23 mouse cellular contexts compared by ENCODE assay signal in the genomic region with DNA sequence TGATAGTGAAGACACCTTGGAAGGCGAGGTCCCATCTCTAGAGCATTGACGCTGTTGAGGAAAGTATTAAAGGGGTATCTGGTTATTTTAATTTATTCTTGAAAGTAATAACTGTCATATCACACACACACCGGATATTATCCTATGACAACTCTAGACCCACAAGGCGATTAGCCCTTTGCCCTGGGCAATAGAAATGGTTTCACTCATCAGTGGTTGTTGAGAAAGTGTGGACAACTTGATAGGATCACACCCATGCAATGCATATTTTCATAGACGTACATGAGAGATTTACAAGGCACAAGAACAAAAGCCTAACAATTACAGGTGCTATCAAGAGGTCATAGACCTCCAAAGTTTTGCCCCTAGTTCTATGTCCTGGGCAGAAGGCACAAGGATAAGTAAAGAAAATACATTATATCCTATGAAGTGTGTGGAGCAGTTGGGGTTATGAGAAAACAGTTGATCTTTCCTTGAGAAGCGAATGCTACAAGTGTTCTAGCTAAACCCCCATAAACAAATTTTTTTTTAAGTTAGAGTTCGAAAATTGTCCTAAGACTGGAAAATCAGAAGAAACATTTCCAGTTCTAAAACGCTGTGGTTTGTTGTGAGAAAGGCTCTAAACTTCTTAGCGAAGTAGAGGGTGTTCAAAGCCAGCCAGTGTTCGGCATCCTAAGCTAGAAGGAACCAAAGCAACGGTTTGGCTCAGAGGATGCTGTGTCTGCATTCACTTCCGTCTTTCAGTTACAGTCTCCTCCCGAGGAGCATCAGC. TPM values are rescaled to one million over a fixed set of nuclear protein-coding genes. Genes with fewer than 3 reads are reported as not detected.
A peak's percentile ranks its signal among the peaks of the same experiment; 100 is the strongest.
DNase-seq lines count a peak whose midpoint lies in the region; ATAC-seq and TF ChIP-seq lines count a peak whose summit lies in the region.
"Had no signal": no experiment of that assay in that cellular context is flagged by ENCODE, and none has a peak within 500 bp of the region (broad histone marks: within the 10 kb centered on the region; RNA-seq: fewer than 3 reads in every experiment).

No protein-coding gene starts in this region.

- TF ChIP-seq POLR2A in CH12.LX (IDR thresholded peaks at IDR 0.05; ENCODE audit: low read depth, low read length) = no peak

- TF ChIP-seq CTCF in CH12.LX (conservative IDR thresholded peaks at IDR 0.05 in 1 of 2, IDR thresholded peaks at IDR 0.05 in 1 of 2; ENCODE audit: low read depth in 2 of 2, low read length in 2 of 2) = no peak

- dilution Hi-C loops in CH12.LX (cut with MboI; ENCODE audit: extremely low pct_ligation_motif_present, extremely low pct_unique_long_range_greater_than_20kb, low sequenced_read_pairs) = no loop called here

- H3K4me3 ChIP-seq in forebrain, embryonic 13.5 days = no peak overlapping the region
- no peak overlapping the region for H3K4me3 ChIP-seq in forebrain, embryonic 14.5 days (ENCODE audit: low read depth, low read length)
- no peak overlapping the region for H3K4me3 ChIP-seq in CH12.LX (replicated peaks in 1 of 3; ENCODE audit: low read depth in 2 of 3, low read length in 2 of 3, poor library complexity in 1 of 3)
- peak overlapping the region; percentile 1; the same call in 1 of the 2 replicates for H3K4me3 ChIP-seq in midbrain, embryonic 16.5 days (ENCODE audit: low read depth, low read length)
- H3K4me3 ChIP-seq: embryonic facial prominence, embryonic 15.5 days; limb, embryonic 13.5 days; liver, embryonic 13.5 days; lung, embryonic 15.5 days; neural tube, embryonic 12.5 days had no signal

- H3K79me2 ChIP-seq in CH12.LX (replicated peaks; ENCODE audit: control insufficient read depth, extremely low read depth, insufficient read depth, poor library complexity, severe bottlenecking) = no peaks in the 10 kb centered on the region

- 30% methylated on average over 13 of the region's 13 CpGs for WGBS in forebrain, embryonic 13.5 days
- WGBS in forebrain, embryonic 14.5 days = 29% methylated on average over 13 of the region's 13 CpGs
- WGBS in midbrain, embryonic 16.5 days = 10% methylated on average over 13 of the region's 13 CpGs

- ATAC-seq in forebrain, embryonic 13.5 days = no peak
- no peak for ATAC-seq in forebrain, embryonic 14.5 days
- ATAC-seq in midbrain, embryonic 16.5 days = no peak

- no peak for TF ChIP-seq RAD21 in CH12.LX (IDR thresholded peaks at IDR 0.05; ENCODE audit: low read depth, low read length)

- in situ Hi-C loops in CH12.LX (cut with MboI; ENCODE audit: low pct_ligation_motif_present, low pct_unique_long_range_greater_than_20kb, low sequenced_read_pairs) = no loop called here

- H3K36me3 ChIP-seq in forebrain, embryonic 13.5 days (ENCODE audit: poor library complexity, severe bottlenecking) = no peaks in the 10 kb centered on the region
- no peaks in the 10 kb centered on the region for H3K36me3 ChIP-seq in forebrain, embryonic 14.5 days (ENCODE audit: control insufficient read depth, insufficient read depth, low read length)
- H3K36me3 ChIP-seq in CH12.LX (replicated peaks in 1 of 2; ENCODE audit: control insufficient read depth in 1 of 2, insufficient read depth in 1 of 2, low read length in 1 of 2) = no peaks in the 10 kb centered on the region
- H3K36me3 ChIP-seq in midbrain, embryonic 16.5 days (ENCODE audit: control insufficient read depth, insufficient read depth, low read length) = no peaks in the 10 kb centered on the region
- H3K36me3 ChIP-seq: embryonic facial prominence, embryonic 15.5 days; limb, embryonic 13.5 days; liver, embryonic 13.5 days; lung, embryonic 15.5 days; neural tube, embryonic 12.5 days had no signal

- no peak overlapping the region for H3K27ac ChIP-seq in forebrain, embryonic 13.5 days
- H3K27ac ChIP-seq in forebrain, embryonic 14.5 days (ENCODE audit: low read depth, low read length) = no peak overlapping the region
- H3K27ac ChIP-seq in CH12.LX (ENCODE audit: insufficient read depth, low read depth) = no peak overlapping the region
- H3K27ac ChIP-seq in midbrain, embryonic 16.5 days (ENCODE audit: low read length) = peak overlapping the region; percentile 64; the same call in 1 of the 2 replicates
- H3K27ac ChIP-seq: embryonic facial prominence, embryonic 15.5 days; kidney, postnatal 0 days; limb, embryonic 13.5 days; liver, embryonic 13.5 days; lung, embryonic 15.5 days; neural tube, embryonic 12.5 days had no signal

- H3K9ac ChIP-seq in forebrain, embryonic 13.5 days = no peak overlapping the region
- H3K9ac ChIP-seq in forebrain, embryonic 14.5 days (ENCODE audit: low read length) = no peak overlapping the region
- H3K9ac ChIP-seq in CH12.LX (ENCODE audit: insufficient read depth, low read depth) = no peak overlapping the region
- no peak overlapping the region for H3K9ac ChIP-seq in midbrain, embryonic 16.5 days (ENCODE audit: low read depth, low read length)
- H3K9ac ChIP-seq: embryonic facial prominence, embryonic 15.5 days; limb, embryonic 13.5 days; liver, embryonic 13.5 days; lung, embryonic 15.5 days; neural tube, embryonic 12.5 days had no signal

- H3K4me1 ChIP-seq in forebrain, embryonic 13.5 days = peaks cover 42% of the 10 kb centered on the region
- H3K4me1 ChIP-seq in forebrain, embryonic 14.5 days (ENCODE audit: control insufficient read depth, insufficient read depth, low read length) = peaks cover 4% of the 10 kb centered on the region; the same call in 1 of the 2 replicates
- H3K4me1 ChIP-seq in CH12.LX (ENCODE audit: control insufficient read depth in 1 of 2, insufficient read depth in 2 of 2) = no peaks in the 10 kb centered on the region
- 0 out of 2 replicates have a peak, but pooled peaks cover 2% of the 10 kb centered on the region for H3K4me1 ChIP-seq in midbrain, embryonic 16.5 days (ENCODE audit: control insufficient read depth, insufficient read depth, low read length)
- H3K4me1 ChIP-seq: liver, embryonic 13.5 days; lung, embryonic 15.5 days had no signal

- DNase-seq in forebrain, embryonic 14.5 days (ENCODE audit: low spot score) = no peak
- no peak for DNase-seq in CH12.LX (ENCODE audit: extremely low read depth)
- peak; percentile 44 for DNase-seq in embryo, embryonic 11 days
- DNase-seq in lung, postnatal 36 days = no peak
- no peak for DNase-seq in frontal cortex, adult 2 months (ENCODE audit: extremely low spot score in 1 of 2, low spot score in 1 of 2)
- DNase-seq: adrenal gland, adult 2 months; B cell, adult 2 months; cerebellum, adult 2 months; gastrocnemius, postnatal 10 days; heart, adult 18-20 months; heart, postnatal 36 days; kidney, adult 11 months; liver, embryonic 13.5 days; spleen, adult 18-20 months; thymus, postnatal 36 days had no signal

- H3K27me3 ChIP-seq in forebrain, embryonic 13.5 days = peaks cover 92% of the 10 kb centered on the region
- peaks cover 86% of the 10 kb centered on the region for H3K27me3 ChIP-seq in forebrain, embryonic 14.5 days (replicated peaks; ENCODE audit: control insufficient read depth, insufficient read depth, low read length)
- no peaks in the 10 kb centered on the region for H3K27me3 ChIP-seq in CH12.LX (replicated peaks)
- peaks cover 77% of the 10 kb centered on the region for H3K27me3 ChIP-seq in midbrain, embryonic 16.5 days (ENCODE audit: control insufficient read depth, insufficient read depth, low read depth, low read length)

- TF ChIP-seq EP300 in CH12.LX (IDR thresholded peaks at IDR 0.05; ENCODE audit: low read length) = no peak

- peak overlapping the region; percentile 53 for H3K4me2 ChIP-seq in forebrain, embryonic 13.5 days
- H3K4me2 ChIP-seq in forebrain, embryonic 14.5 days (ENCODE audit: low read length) = no peak overlapping the region
- 0 out of 2 replicates have a peak overlapping the region, but pooled peaks have one; percentile 29 for H3K4me2 ChIP-seq in CH12.LX (ENCODE audit: insufficient read depth, low read depth, poor library complexity, severe bottlenecking)
- peak overlapping the region; percentile 12 for H3K4me2 ChIP-seq in midbrain, embryonic 16.5 days (ENCODE audit: low read length)
- H3K4me2 ChIP-seq: embryonic facial prominence, embryonic 15.5 days; liver, embryonic 13.5 days; lung, embryonic 15.5 days had no signal

- H3K9me3 ChIP-seq in forebrain, embryonic 13.5 days (replicated peaks) = no peaks in the 10 kb centered on the region
- no peaks in the 10 kb centered on the region for H3K9me3 ChIP-seq in forebrain, embryonic 14.5 days (replicated peaks; ENCODE audit: control insufficient read depth, low read length)
- no peaks in the 10 kb centered on the region for H3K9me3 ChIP-seq in CH12.LX (replicated peaks; ENCODE audit: low read length)
- no peaks in the 10 kb centered on the region for H3K9me3 ChIP-seq in midbrain, embryonic 16.5 days (replicated peaks; ENCODE audit: control insufficient read depth, low read length, poor library complexity, severe bottlenecking)
- H3K9me3 ChIP-seq: embryonic facial prominence, embryonic 15.5 days; limb, embryonic 13.5 days; liver, embryonic 13.5 days; lung, embryonic 15.5 days; neural tube, embryonic 12.5 days had no signal

TF ChIP-seq in CH12.LX, 34 proteins besides CTCF, POLR2A, EP300 and RAD21 (continues in another document):
- TF ChIP-seq MXI1 (IDR thresholded peaks at IDR 0.05; ENCODE audit: low read depth, low read length) = no peak
- TF ChIP-seq SMC3 (IDR thresholded peaks at IDR 0.05; ENCODE audit: low read depth, low read length) = no peak
- TF ChIP-seq MAX (IDR thresholded peaks at IDR 0.05; ENCODE audit: low read length) = no peak
- no peak for TF ChIP-seq KAT2A (IDR thresholded peaks at IDR 0.05; ENCODE audit: insufficient replicate concordance, low read length)
- no peak for TF ChIP-seq NRF1 (IDR thresholded peaks at IDR 0.05; ENCODE audit: low read depth, low read length)
- no peak for TF ChIP-seq MAZ (IDR thresholded peaks at IDR 0.05; ENCODE audit: low read depth, low read length)
- no peak for TF ChIP-seq MAFK (IDR thresholded peaks at IDR 0.05; ENCODE audit: insufficient replicate concordance, low read length)
- no peak for TF ChIP-seq SIN3A (IDR thresholded peaks at IDR 0.05; ENCODE audit: low read length)
- no peak for TF ChIP-seq PAX5 (IDR thresholded peaks at IDR 0.05; ENCODE audit: low read length)
- no peak for TF ChIP-seq IRF4 (IDR thresholded peaks at IDR 0.05; ENCODE audit: low read depth, low read length)
- no peak for TF ChIP-seq TCF12 (IDR thresholded peaks at IDR 0.05; ENCODE audit: low read depth, low read length)
- no peak for TF ChIP-seq BHLHE40 (IDR thresholded peaks at IDR 0.05; ENCODE audit: low read depth, low read length)
- TF ChIP-seq JUN (IDR thresholded peaks at IDR 0.05; ENCODE audit: insufficient read depth, low read depth, low read length) = no peak
- no peak for TF ChIP-seq UBTF (IDR thresholded peaks at IDR 0.05; ENCODE audit: low read depth, low read length)

RNA-seq across cellular contexts. Expression of gene Six3, which starts 3.6 kb away (rescaled TPM):
- 18.2 and 22.4 TPM in 2 replicates for polyA plus RNA-seq in forebrain, embryonic 13.5 days (2015; fragmentation: Nextera tagmentation; extraction: Ambion mirVana)
- 11.3 and 15.0 TPM in 2 replicates for polyA plus RNA-seq in forebrain, embryonic 14.5 days (2014; fragmentation: Nextera tagmentation; extraction: Ambion mirVana)
- total RNA-seq in CH12.LX (2012; rRNA removed) = not detected in 2 replicates
- total RNA-seq in CH12.LX (2014; rRNA removed) = not detected in 2 replicates
- not detected in 2 replicates for polyA plus RNA-seq in CH12.LX (2012; ENCODE audit: insufficient read length, low read depth)
- 19.1 and 24.2 TPM in 2 replicates for polyA plus RNA-seq in midbrain, embryonic 16.5 days (2015; fragmentation: Nextera tagmentation; extraction: Ambion mirVana)
- polyA plus RNA-seq in frontal cortex, adult 2 months (2012; rRNA removed) = 0.74 and 1.2 TPM in 2 replicates
- total RNA-seq: adrenal gland, adult 2 months; gastrocnemius, postnatal 10 days; heart, adult 18-20 months; heart, postnatal 36 days had no signal
- polyA plus RNA-seq: adrenal gland, adult 2 months; heart, embryonic 14.5 days; kidney, postnatal 0 days; limb, embryonic 13.5 days; liver, embryonic 13.5 days; lung, embryonic 15.5 days; neural tube, embryonic 12.5 days had no signal
